Mouse (Mus musculus): Measurements from ENCODE around the gene Gm21060. TPM values are rescaled to one million over a fixed set of nuclear protein-coding genes. Genes with fewer than 3 reads are reported as not detected.
"Not testable (repeated sequence)": the region's sequence is repeated elsewhere in the genome, so short reads cannot be mapped to it uniquely, and the experiment has no call there.

The Gm21060 gene
- polyA plus RNA-seq (2014; fragmentation: Nextera tagmentation; extraction: Ambion mirVana), result not detected in 2 replicates

GRCm38 (mm10) chr19:61296969-61297368 is at the start of gene Gm21060:
TSS of gene Gm21060 (minus strand) at chr19:61297069.
- 92% methylated on average over 2 of the region's 2 CpGs for WGBS
- Histone ChIP-seq H3K27me3 (ENCODE audit: control insufficient read depth, insufficient read depth, low read length) (no peaks in the 10 kb centered on the region), H3K9me3 (replicated peaks; ENCODE audit: control insufficient read depth, low read length) (no peaks in the 10 kb centered on the region), H3K27ac (replicated peaks; ENCODE audit: low read depth, low read length) (no peak within 1 kb of the TSS), H3K4me3 (ENCODE audit: low read depth, low read length) (no peak within 1 kb of the TSS), H3K36me3 (replicated peaks; ENCODE audit: control insufficient read depth, insufficient read depth, low read depth, low read length) (no peaks in the 10 kb centered on the region), H3K4me1 (ENCODE audit: control insufficient read depth, insufficient read depth, low read length) (no peaks in the 10 kb centered on the region), H3K9ac (replicated peaks; ENCODE audit: low read length) (no peak within 1 kb of the TSS), H3K4me2 (ENCODE audit: low read depth, low read length) (no peak within 1 kb of the TSS)
- ATAC-seq (replicated peaks; ENCODE audit: insufficient number of reproducible peaks, low FRiP score, low TSS enrichment, low read depth) (no peak), DNase-seq (ENCODE audit: low spot score) (no peak)

GRCm38 (mm10) chr19:61320844-61321243 is 24.0 kb upstream of the Gm21060 start:
- H3K36me3 ChIP-seq (replicated peaks; ENCODE audit: control insufficient read depth, insufficient read depth, low read depth, low read length); H3K9ac ChIP-seq (replicated peaks; ENCODE audit: low read length); H3K9me3 ChIP-seq (replicated peaks; ENCODE audit: control insufficient read depth, low read length); H3K4me2 ChIP-seq (ENCODE audit: low read depth, low read length); H3K4me3 ChIP-seq (ENCODE audit: low read depth, low read length); H3K4me1 ChIP-seq (ENCODE audit: control insufficient read depth, insufficient read depth, low read length); ATAC-seq (replicated peaks; ENCODE audit: insufficient number of reproducible peaks, low FRiP score, low TSS enrichment, low read depth); DNase-seq (ENCODE audit: low spot score); H3K27ac ChIP-seq (replicated peaks; ENCODE audit: low read depth, low read length); H3K27me3 ChIP-seq (ENCODE audit: control insufficient read depth, insufficient read depth, low read length): not testable (repeated sequence)
- WGBS, result 88% methylated on average over 3 of the region's 3 CpGs

- not testable (repeated sequence) for H3K4me2 ChIP-seq (ENCODE audit: low read depth, low read length); H3K4me1 ChIP-seq (ENCODE audit: control insufficient read depth, insufficient read depth, low read length); H3K36me3 ChIP-seq (replicated peaks; ENCODE audit: control insufficient read depth, insufficient read depth, low read depth, low read length); ATAC-seq (replicated peaks; ENCODE audit: insufficient number of reproducible peaks, low FRiP score, low TSS enrichment, low read depth); H3K9me3 ChIP-seq (replicated peaks; ENCODE audit: control insufficient read depth, low read length); H3K27me3 ChIP-seq (ENCODE audit: control insufficient read depth, insufficient read depth, low read length); H3K9ac ChIP-seq (replicated peaks; ENCODE audit: low read length); DNase-seq (ENCODE audit: low spot score); H3K4me3 ChIP-seq (ENCODE audit: low read depth, low read length); H3K27ac ChIP-seq (replicated peaks; ENCODE audit: low read depth, low read length)
- 32% methylated on average over 11 of the region's 11 CpGs for whole genome bisulfite sequencing
Measured at GRCm38 (mm10) chr19:61313185-61313584, 16.3 kb upstream of the Gm21060 start.

GRCm38 (mm10) chr19:61312400-61312799 is 15.5 kb upstream of the Gm21060 start:
- not testable (repeated sequence) for ATAC-seq (replicated peaks; ENCODE audit: insufficient number of reproducible peaks, low FRiP score, low TSS enrichment, low read depth); H3K27me3 ChIP-seq (ENCODE audit: control insufficient read depth, insufficient read depth, low read length); H3K4me1 ChIP-seq (ENCODE audit: control insufficient read depth, insufficient read depth, low read length); H3K27ac ChIP-seq (replicated peaks; ENCODE audit: low read depth, low read length); H3K4me3 ChIP-seq (ENCODE audit: low read depth, low read length); H3K9ac ChIP-seq (replicated peaks; ENCODE audit: low read length); H3K36me3 ChIP-seq (replicated peaks; ENCODE audit: control insufficient read depth, insufficient read depth, low read depth, low read length); H3K9me3 ChIP-seq (replicated peaks; ENCODE audit: control insufficient read depth, low read length); H3K4me2 ChIP-seq (ENCODE audit: low read depth, low read length); DNase-seq (ENCODE audit: low spot score)
- WGBS, result 92% methylated on average over 9 of the region's 10 CpGs

- H3K4me3 ChIP-seq (ENCODE audit: low read depth, low read length); H3K27ac ChIP-seq (replicated peaks; ENCODE audit: low read depth, low read length); H3K27me3 ChIP-seq (ENCODE audit: control insufficient read depth, insufficient read depth, low read length); H3K4me1 ChIP-seq (ENCODE audit: control insufficient read depth, insufficient read depth, low read length); H3K4me2 ChIP-seq (ENCODE audit: low read depth, low read length); H3K9ac ChIP-seq (replicated peaks; ENCODE audit: low read length); H3K36me3 ChIP-seq (replicated peaks; ENCODE audit: control insufficient read depth, insufficient read depth, low read depth, low read length); H3K9me3 ChIP-seq (replicated peaks; ENCODE audit: control insufficient read depth, low read length); DNase-seq (ENCODE audit: low spot score); ATAC-seq (replicated peaks; ENCODE audit: insufficient number of reproducible peaks, low FRiP score, low TSS enrichment, low read depth): not testable (repeated sequence)
- WGBS, result 63% methylated on average over 1 of the region's 1 CpGs
Measured at GRCm38 (mm10) chr19:61308083-61308482, 11.2 kb upstream of the Gm21060 start.

GRCm38 (mm10) chr19:61285033-61285432 is 11.8 kb downstream of the Gm21060 start:
- not testable (repeated sequence) for DNase-seq (ENCODE audit: low spot score); H3K9me3 ChIP-seq (replicated peaks; ENCODE audit: control insufficient read depth, low read length); H3K27me3 ChIP-seq (ENCODE audit: control insufficient read depth, insufficient read depth, low read length); H3K9ac ChIP-seq (replicated peaks; ENCODE audit: low read length); H3K27ac ChIP-seq (replicated peaks; ENCODE audit: low read depth, low read length); ATAC-seq (replicated peaks; ENCODE audit: insufficient number of reproducible peaks, low FRiP score, low TSS enrichment, low read depth); H3K4me1 ChIP-seq (ENCODE audit: control insufficient read depth, insufficient read depth, low read length); H3K36me3 ChIP-seq (replicated peaks; ENCODE audit: control insufficient read depth, insufficient read depth, low read depth, low read length); H3K4me2 ChIP-seq (ENCODE audit: low read depth, low read length); H3K4me3 ChIP-seq (ENCODE audit: low read depth, low read length)
- WGBS, result 83% methylated on average over 4 of the region's 4 CpGs

- 72% methylated on average over 1 of the region's 1 CpGs for WGBS
- Histone ChIP-seq H3K4me3 (ENCODE audit: low read depth, low read length) (no peak overlapping the region), H3K36me3 (replicated peaks; ENCODE audit: control insufficient read depth, insufficient read depth, low read depth, low read length) (no peaks in the 10 kb centered on the region), H3K27me3 (ENCODE audit: control insufficient read depth, insufficient read depth, low read length) (no peaks in the 10 kb centered on the region), H3K9ac (replicated peaks; ENCODE audit: low read length) (no peak overlapping the region), H3K27ac (replicated peaks; ENCODE audit: low read depth, low read length) (no peak overlapping the region), H3K9me3 (replicated peaks; ENCODE audit: control insufficient read depth, low read length) (no peaks in the 10 kb centered on the region), H3K4me1 (ENCODE audit: control insufficient read depth, insufficient read depth, low read length) (no peaks in the 10 kb centered on the region), H3K4me2 (ENCODE audit: low read depth, low read length) (no peak overlapping the region)
- ATAC-seq (replicated peaks; ENCODE audit: insufficient number of reproducible peaks, low FRiP score, low TSS enrichment, low read depth) (no peak), DNase-seq (ENCODE audit: low spot score) (no peak)
Measured at GRCm38 (mm10) chr19:61283581-61283980, 13.3 kb downstream of the Gm21060 start.

- Histone ChIP-seq H3K4me3 (ENCODE audit: low read depth, low read length) (no peak overlapping the region), H3K9me3 (replicated peaks; ENCODE audit: control insufficient read depth, low read length) (no peaks in the 10 kb centered on the region), H3K27me3 (ENCODE audit: control insufficient read depth, insufficient read depth, low read length) (no peaks in the 10 kb centered on the region), H3K9ac (replicated peaks; ENCODE audit: low read length) (no peak overlapping the region), H3K4me2 (ENCODE audit: low read depth, low read length) (no peak overlapping the region), H3K36me3 (replicated peaks; ENCODE audit: control insufficient read depth, insufficient read depth, low read depth, low read length) (no peaks in the 10 kb centered on the region), H3K4me1 (ENCODE audit: control insufficient read depth, insufficient read depth, low read length) (no peaks in the 10 kb centered on the region), H3K27ac (replicated peaks; ENCODE audit: low read depth, low read length) (no peak overlapping the region)
- no peak for DNase-seq (ENCODE audit: low spot score)
- ATAC-seq (replicated peaks; ENCODE audit: insufficient number of reproducible peaks, low FRiP score, low TSS enrichment, low read depth), result no peak
- 83% methylated on average over 1 of the region's 1 CpGs for WGBS
Measured at GRCm38 (mm10) chr19:61275446-61275845, 21.4 kb downstream of the Gm21060 start.

All from embryonic facial prominence, embryonic 11.5 days (tissue).